In the genomic region with DNA sequence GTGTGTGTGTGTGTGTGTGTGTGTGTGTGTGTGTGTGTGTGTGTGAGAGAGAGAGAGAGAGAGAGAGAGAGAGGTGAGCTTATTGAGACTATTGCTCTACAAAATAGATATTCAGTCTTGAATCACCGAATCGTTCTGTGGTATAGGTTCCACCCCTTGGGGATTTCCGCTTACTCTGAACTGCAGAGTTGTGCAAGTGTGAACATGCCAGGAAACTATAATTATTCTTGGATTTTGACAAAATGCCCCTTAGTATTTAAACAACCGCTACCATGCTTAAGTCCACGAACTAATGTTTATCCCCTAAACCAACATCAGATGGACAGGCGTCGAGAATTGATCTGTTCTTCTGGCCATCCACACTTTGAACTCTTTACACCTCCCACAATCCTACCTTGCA, we compare ENCODE assay signal across 1 mouse cellular context.
TF ChIP-seq lines count a peak whose summit lies in the region.

No protein-coding gene starts in this region.

TF ChIP-seq in CH12.LX, 34 proteins besides CTCF, POLR2A, EP300 and RAD21 (continued from another document):
- TF ChIP-seq CHD2 (IDR thresholded peaks at IDR 0.05; ENCODE audit: low read length) (no peak), USF2 (conservative IDR thresholded peaks at IDR 0.05; ENCODE audit: low read depth, low read length) (no peak), MXI1 (IDR thresholded peaks at IDR 0.05; ENCODE audit: low read depth, low read length) (no peak), RCOR1 (conservative IDR thresholded peaks at IDR 0.05; ENCODE audit: low read depth, low read length) (no peak)
TF ChIP-seq in CH12.LX: peak in this region for 4.
